Mouse (Mus musculus) right cerebral cortex, postnatal 25 days (tissue): ENCODE measurements around the gene Tcf12.
A peak's percentile ranks its signal among the peaks of the same experiment; 100 is the strongest.

Source experiments
- DNase-seq: peaks from one replicate; pipeline ENCODE4 v3.0.0; 2022

The Tcf12 gene

GRCm38 (mm10) chr9:72111622-72112550, at the start of gene Tcf12:
Gene Tcf12, minus strand, starts transcription at chr9:72111871.
- DNase-seq = peak; percentile 88

- no peak for DNase-seq
Observed at GRCm38 (mm10) chr9:72158392-72158791, 46.7 kb upstream of the Tcf12 start.

- no peak for DNase-seq
Observed at GRCm38 (mm10) chr9:72157091-72157490, 45.4 kb upstream of the Tcf12 start.

- DNase-seq = peak; percentile 14
Observed at GRCm38 (mm10) chr9:72155250-72156138, 43.8 kb upstream of the Tcf12 start.

- DNase-seq = no peak
Observed at GRCm38 (mm10) chr9:72144148-72144547, 32.5 kb upstream of the Tcf12 start.

- DNase-seq = no peak
Observed at GRCm38 (mm10) chr9:72137899-72138298, 26.2 kb upstream of the Tcf12 start.

GRCm38 (mm10) chr9:72133772-72134245, 22.1 kb upstream of the Tcf12 start:
- no peak for DNase-seq

GRCm38 (mm10) chr9:72133089-72133771, 21.6 kb upstream of the Tcf12 start:
- DNase-seq = peak; percentile 85

- no peak for DNase-seq
Observed at GRCm38 (mm10) chr9:72132728-72133088, 21.0 kb upstream of the Tcf12 start.

GRCm38 (mm10) chr9:72129884-72130283, 18.2 kb upstream of the Tcf12 start:
- no peak for DNase-seq

- no peak for DNase-seq
Observed at GRCm38 (mm10) chr9:72125442-72125841, 13.8 kb upstream of the Tcf12 start.

- DNase-seq = no peak
Observed at GRCm38 (mm10) chr9:72118490-72118889, 6.8 kb upstream of the Tcf12 start.

- peak; percentile 76 for DNase-seq
Observed at GRCm38 (mm10) chr9:72111004-72111621, 558 bp downstream of the Tcf12 start.

- no peak for DNase-seq
Observed at GRCm38 (mm10) chr9:72110627-72111003, 1.1 kb downstream of the Tcf12 start.

- no peak for DNase-seq
Observed at GRCm38 (mm10) chr9:72103471-72103870, 8.2 kb downstream of the Tcf12 start.

- DNase-seq = no peak
Observed at GRCm38 (mm10) chr9:72099945-72100685, 11.6 kb downstream of the Tcf12 start.

- no peak for DNase-seq
Observed at GRCm38 (mm10) chr9:72098056-72098455, 13.6 kb downstream of the Tcf12 start.

GRCm38 (mm10) chr9:72097083-72097482, 14.6 kb downstream of the Tcf12 start:
- no peak for DNase-seq

- DNase-seq = no peak
Observed at GRCm38 (mm10) chr9:72094675-72095074, 17.0 kb downstream of the Tcf12 start.

- no peak for DNase-seq
Observed at GRCm38 (mm10) chr9:72092191-72092590, 19.5 kb downstream of the Tcf12 start.

- DNase-seq = no peak
Observed at GRCm38 (mm10) chr9:72088893-72089611, 22.6 kb downstream of the Tcf12 start.
